Mouse (Mus musculus) E14TG2a.4 (cell line): ENCODE measurements around the gene Klhl31.

Experiments
- CTCF ChIP-seq: conservative IDR thresholded peaks from 2 replicates; pipeline ENCODE4 v1.5.1; 2014; ENCODE audit warnings: low read length
- POU5F1 ChIP-seq: IDR thresholded peaks from 2 replicates; pipeline ENCODE4 v1.6.1; 2014; ENCODE audit warnings: low read length, borderline replicate concordance

GRCm38 (mm10) chr9:77671004-77671403, 34.7 kb downstream of the Klhl31 start:
- TF ChIP-seq POU5F1: no peak
- no peak for TF ChIP-seq CTCF
